Mouse (Mus musculus): ENCODE data around the gene Syt8. TPM values are rescaled to one million over a fixed set of nuclear protein-coding genes. Genes with fewer than 3 reads are reported as not detected.

Gene Syt8
- total RNA-seq, 2 experiments from 2014 or later: not detected

DNA sequence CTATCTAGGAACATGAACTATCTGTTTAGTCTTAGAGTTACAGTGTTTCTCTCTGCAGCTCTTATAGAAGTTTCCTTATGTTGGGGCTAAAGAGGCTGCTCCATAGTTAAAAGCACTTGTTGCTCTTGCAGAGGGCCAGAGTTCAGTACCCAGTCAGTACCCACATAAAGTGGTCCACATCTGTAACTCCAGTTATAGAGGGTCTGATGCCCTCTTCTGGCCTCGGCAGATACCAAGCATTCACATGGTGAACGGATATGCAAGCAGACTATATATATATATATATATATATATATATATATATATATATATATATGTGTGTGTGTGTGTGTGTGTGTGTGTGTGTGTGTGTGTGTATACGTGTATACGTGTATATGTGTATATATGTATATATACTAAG is 26.7 kb upstream of the Syt8 start:
- DNase-seq: no peak
- intact Hi-C loops (cut with DNase I): no loop called here

DNA sequence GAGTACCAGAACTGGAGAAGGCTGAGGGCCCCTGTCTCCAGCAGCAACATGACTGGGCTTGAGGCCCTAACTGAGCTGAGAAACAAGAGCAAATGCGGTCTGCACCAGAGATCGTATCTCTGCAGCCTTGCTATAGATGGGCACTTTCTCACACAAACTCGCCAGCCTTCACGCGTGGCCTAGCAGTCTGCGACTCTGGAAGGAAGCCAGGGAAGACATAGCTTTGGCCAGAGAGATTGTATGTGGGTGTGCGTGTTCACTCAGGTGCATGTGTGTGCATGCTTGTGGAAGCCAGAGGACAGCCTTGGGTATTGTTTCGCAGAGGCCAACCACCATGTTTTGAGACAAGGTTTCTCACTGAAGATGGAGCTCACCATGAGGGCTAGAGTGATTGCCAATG is 26.0 kb upstream of the Syt8 start:
- intact Hi-C loops (cut with DNase I): no loop called here
- no peak for DNase-seq

DNA sequence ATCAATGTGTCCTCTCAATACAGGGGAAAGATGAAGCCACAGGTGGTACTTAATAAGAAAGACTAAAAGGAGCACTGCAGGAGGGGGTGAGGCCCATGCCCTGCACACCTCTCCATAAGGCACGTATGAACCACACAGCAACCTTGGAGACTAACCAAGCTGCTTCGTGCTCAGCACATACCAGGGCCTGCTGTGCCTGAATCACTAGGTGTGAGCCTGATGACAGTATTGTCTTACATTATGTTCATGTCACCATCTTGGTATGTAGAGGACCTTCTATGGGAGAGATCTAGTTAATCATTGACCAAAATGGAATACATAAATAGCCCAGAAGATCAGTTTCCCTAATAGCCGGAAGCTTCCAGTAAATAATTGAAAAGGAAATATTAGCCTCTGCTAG is 25.0 kb upstream of the Syt8 start:
- intact Hi-C loops (cut with DNase I): no loop called here
- DNase-seq: no peak

DNA sequence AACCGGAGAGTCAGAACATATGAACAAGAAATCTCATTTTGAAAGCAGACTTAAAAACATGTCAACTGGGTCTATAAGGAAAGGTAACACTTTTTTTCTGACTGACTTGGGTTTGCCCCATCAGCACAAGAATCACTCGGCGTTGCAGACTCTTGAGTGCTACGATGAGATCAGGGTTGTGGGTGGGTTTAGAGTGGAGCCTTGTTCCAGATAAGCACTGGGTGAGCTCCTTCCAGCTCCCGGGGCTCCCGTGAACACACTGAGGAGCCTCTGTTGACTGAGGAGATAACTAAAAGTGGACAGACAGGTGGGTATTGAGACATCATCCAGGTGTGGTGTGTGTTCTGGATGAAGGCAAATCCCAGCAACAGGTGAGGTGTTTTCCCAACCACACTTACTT is 21.4 kb upstream of the Syt8 start:
- intact Hi-C loops (cut with DNase I): no loop called here
- no peak for DNase-seq

DNA sequence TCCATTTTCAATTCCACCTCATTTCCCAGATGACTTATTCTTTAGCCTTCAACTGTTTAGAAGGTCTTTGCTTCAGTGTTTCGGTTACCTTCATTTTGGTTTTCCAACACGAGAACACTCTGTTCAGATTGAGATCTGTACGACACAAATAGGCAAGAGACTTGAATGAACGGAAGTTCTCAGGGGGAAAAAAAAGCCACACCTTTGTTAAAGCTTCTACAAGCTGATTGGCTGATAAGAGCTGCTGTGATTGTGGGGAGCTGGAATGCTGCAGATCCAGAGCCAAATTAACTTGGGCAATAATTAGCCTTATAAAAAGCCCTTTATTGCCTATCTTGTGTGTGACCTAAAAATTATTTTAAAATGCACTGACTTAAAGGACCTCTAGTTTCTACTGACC is 19.3 kb upstream of the Syt8 start:
- DNase-seq: no peak
- intact Hi-C loops (cut with DNase I): no loop called here

DNA sequence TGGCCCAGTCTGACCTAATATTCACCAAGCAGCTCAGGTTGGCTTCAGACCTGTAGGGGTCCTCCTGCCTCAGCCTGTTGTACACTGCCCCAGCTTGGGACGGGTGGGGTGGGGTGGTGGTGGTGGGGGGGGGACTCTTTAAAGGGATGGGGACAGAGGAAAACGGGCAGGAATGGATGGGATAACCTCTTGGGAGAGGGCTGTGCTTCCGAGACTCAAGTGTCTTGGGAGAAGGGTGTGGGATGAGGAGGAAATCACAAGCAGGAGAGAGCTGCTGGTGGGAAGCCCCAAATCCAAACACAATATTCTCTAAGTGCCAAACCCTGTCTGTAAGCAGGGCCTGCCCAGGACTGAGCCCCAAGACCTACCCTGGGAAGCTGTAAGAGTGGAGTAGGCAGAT is 18.4 kb upstream of the Syt8 start:
- intact Hi-C loops (cut with DNase I): no loop called here
- no peak for DNase-seq

DNA sequence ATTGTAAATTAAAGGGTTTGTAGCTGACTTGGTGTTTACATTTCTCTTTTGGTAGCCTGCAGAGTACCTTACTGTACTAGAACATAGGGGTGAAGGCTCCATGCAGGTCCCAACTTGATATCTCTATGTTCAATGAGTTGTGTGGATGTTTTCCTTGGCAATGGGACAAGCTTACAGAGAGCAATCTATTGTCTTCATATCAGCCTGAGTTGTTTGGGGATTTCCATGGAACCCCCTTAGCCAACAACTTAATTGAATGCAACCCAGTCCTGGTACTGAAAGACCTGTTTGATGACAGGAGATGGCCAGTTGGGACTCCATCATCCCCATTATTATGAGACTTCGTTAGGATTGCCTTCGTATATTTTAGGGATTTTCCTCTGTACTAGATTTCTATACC is 16.6 kb upstream of the Syt8 start:
- intact Hi-C loops (cut with DNase I): loop anchor here (2.0 kb wide), 1 partner anchor 27 kb away; no protein-coding TSS in a partner anchor

DNA sequence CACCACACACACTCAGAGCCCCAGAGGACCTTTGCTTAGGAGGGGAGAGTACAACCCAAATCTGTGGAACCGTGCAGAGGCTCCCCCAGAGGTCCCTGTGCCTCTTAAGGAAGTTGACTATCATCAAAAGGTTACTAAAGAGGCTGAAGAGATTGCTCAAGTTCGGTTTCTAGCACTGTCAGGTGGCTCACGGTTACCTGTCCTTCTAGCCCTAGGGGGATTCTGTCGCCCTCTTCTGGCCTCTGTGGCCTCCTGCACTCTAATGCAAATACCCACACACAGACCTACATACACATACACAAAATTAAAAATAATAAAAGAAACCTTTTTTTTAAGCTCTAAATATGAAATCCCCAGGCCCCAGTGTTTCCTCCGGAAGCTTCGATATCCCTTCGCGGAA is 16.0 kb upstream of the Syt8 start:
- intact Hi-C loops (cut with DNase I): loop anchor here (2.0 kb wide), 1 partner anchor 28 kb away; no protein-coding TSS in a partner anchor
- no peak for DNase-seq

More for the DNA sequence above, 16.6 kb upstream of the Syt8 start:
- peak in 1 of 2 experiments; percentile 21 for DNase-seq

DNA sequence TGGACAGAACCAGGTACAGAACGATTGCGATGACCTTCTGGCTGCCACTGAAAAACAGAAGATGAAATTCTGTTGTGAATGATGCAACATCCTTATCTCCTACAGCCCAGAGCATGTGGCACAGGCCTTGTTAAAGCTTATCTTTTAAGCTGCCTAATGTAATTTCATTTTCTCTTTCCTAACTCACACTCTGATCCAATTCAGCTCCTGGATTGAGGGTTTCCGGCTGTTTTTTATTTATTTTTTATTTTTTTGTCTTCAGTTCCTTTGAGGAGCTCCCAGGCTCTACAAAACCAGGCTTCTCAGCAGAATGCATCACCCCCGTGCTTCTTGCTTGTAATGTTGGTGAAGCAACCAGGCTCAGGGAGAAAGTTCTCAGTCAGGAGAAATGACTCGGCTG is 14.8 kb upstream of the Syt8 start:
- peak in 1 of 2 experiments; percentile 24 for DNase-seq
- intact Hi-C loops (cut with DNase I): loop anchor here (2.0 kb wide), 1 partner anchor 29 kb away; no protein-coding TSS in a partner anchor

DNA sequence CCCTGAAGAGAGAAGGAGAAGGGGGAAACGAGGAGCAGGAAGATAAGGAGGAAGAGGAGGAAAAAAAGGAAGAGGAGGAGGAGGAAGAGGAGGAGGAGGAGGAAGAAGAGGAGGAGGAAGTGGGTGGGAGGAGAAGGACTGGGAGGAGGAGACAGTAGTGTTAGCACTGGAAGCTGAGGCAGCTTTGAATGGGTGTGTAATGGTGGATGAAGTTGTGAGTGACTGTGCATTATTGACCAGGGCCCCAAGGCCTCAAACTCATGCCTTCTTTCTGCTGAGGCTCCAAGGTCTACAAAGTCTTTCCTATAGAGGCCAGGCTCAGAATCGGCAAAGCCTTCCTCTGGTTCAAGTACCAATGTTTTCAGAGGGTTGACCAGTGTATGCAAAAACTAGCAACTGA is 12.8 kb upstream of the Syt8 start:
- intact Hi-C loops (cut with DNase I): no loop called here
- no peak for DNase-seq

DNA sequence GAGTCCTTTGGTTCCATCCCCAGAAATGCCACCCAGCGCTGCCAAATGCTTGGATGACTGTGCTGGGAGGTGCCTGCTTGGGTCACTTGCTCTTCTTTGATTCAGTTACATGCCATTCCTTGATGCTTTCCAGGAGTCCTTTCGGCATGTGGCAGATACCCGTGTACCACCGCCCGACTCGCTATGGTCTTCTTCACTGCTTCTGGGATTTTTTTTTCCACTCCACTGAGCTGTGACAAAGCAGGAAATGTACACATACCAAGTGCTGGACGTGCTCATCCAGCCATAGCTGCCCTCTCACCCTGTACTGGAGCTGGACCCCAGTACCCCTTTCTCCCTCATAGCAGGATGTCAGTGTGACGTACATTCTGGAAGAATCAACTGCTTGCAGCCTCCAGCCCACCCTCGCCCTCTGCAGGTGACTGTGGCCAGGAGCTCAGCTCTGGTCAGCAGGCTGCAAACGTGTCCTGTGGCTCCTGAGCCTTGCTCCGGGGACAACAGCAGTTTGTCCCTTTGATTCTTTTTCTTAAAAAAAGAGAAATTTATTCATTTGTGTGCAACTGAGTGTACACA is 8.9 kb upstream of the Syt8 start:
- intact Hi-C loops (cut with DNase I): loop anchor here (2.0 kb wide), 1 partner anchor 91 kb away; no protein-coding TSS in a partner anchor
- DNase-seq: peak; percentile 42 to 58

DNA sequence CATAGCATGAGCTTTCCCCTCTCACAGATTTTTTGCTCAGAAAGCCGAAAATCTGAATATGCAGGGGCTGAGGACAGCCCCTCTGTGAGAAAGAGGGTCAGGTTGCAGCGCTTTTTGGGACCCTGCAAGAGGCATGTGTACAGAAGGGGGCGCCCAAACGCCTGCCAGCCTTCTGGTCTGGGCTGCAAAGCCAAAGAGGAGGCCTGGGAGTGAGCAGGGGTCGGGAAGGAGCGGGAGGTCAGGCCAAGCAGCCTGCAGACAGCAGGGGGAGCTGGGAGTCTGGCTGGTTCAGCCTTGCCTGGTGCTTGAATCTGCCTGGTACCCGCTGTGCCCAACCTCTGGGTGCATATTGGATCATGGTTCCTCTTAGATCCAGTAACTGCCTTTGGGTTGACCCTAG is 6.4 kb upstream of the Syt8 start:
- peak; percentile 32 to 56 for DNase-seq
- intact Hi-C loops (cut with DNase I): no loop called here

DNA sequence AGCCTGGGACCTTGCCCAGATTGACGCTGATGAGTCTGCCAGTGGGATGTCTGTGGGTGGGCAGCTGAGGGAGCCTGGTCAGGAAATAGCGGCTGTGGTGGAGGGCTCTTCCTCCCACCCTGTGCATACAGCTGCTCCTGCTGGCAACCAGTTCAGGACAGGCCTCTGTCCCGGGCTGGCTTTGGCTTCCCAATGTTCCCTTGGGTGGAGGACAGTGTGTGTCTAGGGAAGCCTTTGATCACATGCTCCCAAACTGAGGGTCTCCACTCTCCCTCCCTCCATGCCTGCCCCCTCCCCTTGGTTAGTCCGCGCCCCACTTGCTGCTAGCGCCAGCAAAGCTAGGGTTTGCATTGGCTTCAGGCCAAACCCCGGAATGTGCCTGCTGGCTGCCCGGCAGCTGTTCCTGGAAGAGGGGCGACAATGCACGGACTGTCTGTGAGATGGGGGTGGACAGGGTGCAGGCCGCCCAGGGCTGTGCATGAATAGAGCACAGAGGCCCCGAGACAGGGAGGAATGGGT is 4.4 kb upstream of the Syt8 start:
- intact Hi-C loops (cut with DNase I): no loop called here
- DNase-seq: peak; percentile 61 to 63

DNA sequence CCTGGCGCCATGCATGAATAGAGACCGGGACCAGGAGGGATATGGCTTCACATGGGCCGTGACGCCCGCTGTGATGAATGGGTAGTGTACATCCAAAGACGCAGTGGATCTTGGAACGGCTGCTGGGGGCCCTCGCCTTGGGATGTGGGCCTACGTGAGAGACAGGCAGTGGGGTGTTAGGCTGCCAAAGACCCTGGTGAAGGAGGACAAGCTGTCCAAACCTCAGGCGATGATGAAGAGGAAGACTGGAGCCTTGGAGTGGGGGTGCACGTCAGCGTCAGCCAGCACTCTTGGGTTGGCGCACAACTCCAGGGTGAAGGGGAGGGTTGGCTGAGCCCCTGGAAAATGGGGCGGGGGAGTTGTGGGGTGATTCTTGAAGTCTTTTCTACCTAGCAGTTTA is 3.5 kb upstream of the Syt8 start:
- no peak for DNase-seq
- intact Hi-C loops (cut with DNase I): no loop called here

DNA sequence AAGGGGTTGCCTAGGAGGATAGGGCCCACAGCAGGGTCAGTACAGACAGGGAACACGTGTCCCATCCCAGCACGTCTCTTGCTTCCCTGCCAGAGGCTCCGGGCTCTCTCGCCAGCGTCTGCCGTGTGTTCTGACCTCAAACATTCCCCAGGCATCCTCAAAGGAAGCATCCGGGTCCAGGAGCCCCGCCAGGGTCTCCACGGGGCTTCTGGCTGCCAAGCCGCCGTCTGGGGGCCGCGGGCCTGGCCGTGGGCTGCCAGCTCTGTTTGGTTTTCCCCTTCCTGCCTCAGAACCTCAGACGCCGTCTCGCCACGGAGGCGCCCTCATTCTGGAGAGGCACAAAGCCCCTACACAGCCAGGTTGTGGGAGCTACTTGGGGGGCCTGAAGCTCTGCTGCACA is 1.0 kb upstream of the Syt8 start:
- DNase-seq: no peak
- intact Hi-C loops (cut with DNase I): loop anchor here (1.0 to 2.0 kb wide), 3 partner anchors 16 to 239 kb away; no protein-coding TSS in a partner anchor

DNA sequence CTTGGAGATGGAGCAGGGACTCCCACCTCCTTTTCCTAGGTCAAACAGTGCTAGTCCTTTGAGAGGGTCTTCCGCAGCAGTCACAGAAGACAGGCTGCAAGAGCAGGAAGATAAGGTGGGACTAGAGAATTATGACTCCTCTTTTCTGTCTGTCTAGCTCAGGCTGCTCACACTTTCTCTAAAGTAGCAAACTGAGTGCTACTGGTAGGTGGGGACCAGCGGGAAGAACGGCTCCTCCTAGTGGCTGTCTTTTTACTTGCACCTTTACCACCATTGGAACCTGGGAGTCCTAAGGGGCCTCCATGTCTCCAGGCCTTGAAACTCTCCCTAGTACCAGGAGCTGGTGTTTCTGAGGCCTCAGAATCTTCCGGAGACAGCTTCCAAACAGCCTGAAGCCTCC is 874 bp downstream of the Syt8 start:
- peak; percentile 80 to 86 for DNase-seq
- intact Hi-C loops (cut with DNase I): loop anchor here (1.0 to 2.0 kb wide), 3 partner anchors 101 to 237 kb away; no protein-coding TSS in a partner anchor

DNA sequence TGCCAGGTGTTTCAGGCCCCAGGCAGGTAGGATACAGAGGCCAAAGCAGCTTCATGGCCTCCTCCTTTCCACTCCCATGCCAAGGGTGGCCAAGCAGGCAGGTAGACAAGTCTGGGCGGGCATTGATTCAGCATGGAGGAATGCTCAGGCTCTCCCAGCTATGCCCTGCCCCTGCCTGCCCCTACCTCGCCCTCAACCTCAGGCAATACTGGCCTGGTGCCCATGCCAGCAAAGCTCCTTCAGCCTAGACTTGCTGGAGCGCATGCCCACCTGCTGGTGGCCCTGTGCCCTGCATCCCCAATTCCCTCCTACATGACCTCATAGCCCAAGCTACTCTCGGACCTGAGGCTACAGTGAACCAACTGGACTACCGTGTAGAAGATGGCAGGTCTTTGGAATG is 2.7 kb downstream of the Syt8 start:
- intact Hi-C loops (cut with DNase I): no loop called here
- DNase-seq: no peak

DNA sequence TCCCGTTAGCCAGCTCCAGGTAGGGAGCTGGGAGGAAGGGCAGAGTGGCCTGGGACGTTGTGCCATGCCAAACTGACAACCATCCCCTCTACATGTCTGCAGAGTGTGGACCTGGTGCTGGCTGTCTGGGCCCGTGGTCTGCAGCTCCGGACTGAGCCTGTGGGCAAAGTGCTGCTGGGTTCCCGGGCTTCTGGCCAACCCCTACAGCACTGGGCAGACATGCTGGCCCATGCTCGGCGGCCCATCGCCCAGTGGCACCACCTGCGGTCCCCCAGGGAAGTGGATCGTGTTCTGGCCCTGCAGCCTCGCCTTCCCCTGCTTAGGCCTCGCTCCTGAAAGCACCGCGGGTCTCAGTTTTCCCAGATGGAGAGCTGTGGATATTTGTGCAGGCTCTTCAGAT is 5.3 kb downstream of the Syt8 start:
- DNase-seq: no peak
- intact Hi-C loops (cut with DNase I): loop anchor here (1.0 to 2.0 kb wide), 3 partner anchors 57 to 235 kb away; no protein-coding TSS in a partner anchor

DNA sequence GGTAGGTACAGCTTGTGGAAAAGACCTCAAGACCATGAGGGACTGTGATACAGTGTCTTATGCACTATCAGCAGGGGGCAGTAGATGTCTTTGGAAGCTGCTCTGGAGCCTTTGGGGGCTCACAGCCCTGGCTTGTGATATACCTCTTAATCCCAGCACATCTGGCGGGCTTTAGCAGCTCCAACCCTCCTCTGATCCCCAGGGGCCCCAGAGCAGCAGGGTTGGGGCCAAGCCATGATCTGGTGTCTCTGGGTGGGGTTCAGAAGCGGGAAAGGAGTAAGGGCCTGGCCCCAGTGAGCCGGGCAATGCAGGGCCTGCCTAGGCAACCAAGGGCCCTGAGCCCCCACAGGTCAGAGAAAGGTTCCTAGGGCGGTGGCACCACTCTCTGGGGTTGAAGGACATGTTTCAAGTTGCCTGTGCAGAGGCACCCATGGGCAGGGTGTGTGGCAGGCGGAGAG is 6.0 kb downstream of the Syt8 start:
- DNase-seq: peak; percentile 84 to 86
- intact Hi-C loops (cut with DNase I): loop anchor here (1.0 to 2.0 kb wide), 3 partner anchors 57 to 234 kb away; no protein-coding TSS in a partner anchor

DNA sequence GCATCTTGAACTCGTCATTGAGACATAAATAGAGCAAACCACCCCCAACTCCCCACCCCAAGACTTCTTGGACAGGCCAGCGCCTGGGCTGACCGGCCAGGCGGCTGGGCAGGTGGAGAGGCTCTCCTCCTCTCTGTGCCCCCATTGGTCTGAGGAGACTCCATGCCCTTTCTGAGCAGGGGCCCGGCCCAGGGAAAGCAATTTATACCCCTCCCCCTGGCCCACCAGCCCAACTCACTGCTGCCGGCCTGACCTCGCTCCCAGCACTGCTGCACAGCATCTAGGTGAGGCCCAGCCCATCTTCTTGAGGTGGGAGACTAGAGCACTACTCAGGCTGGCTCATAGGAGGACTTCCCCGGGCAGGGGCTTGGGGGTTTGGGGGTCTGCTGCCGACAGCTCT is 6.9 kb downstream of the Syt8 start, which contains the start of gene Tnni2:
Tnni2 (plus strand) TSS at position 224 of the 400 bp plus-strand sequence.
- no peak for DNase-seq
- intact Hi-C loops (cut with DNase I): loop anchor here (2.0 kb wide), 1 partner anchor 233 kb away; no protein-coding TSS in a partner anchor

DNA sequence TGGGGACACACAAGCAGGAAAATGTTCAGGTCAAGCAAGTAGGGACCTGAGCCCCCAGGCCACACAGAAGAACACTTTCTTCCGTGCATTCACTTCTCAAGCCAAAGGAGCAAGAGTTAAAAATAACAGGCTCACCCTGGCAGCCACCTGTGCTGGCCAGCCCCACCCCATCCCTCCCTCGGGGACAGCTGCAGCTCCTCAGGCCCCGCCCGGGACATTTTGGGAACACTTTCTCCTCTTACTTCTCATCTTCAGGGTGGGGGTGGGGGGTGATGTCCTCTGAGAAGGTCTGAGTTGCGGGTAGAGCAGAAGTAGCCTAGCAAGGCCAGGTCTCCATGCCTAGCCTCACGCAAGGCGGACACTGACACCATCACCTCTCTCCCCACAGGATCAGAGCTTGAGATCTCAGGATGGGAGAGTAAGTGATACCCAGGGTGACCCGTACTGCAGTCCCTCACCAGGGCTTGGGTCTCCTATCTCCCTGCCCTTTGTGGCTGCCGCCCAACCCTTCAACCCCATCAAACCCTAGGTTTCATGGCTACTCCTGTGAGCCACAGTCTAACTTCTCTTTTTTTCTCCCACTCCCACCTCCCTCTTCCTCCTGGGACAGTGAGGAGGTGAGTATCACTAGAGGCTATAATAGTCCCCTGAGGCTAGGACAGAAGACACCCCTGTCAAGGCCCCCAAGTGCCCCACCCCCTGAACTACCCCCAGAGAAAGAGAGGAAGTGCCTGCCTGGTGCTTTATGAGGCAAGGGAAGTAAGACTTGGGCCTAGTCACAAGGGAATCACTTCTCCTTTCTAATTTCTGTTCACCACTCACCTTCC is 7.6 kb downstream of the Syt8 start:
- intact Hi-C loops (cut with DNase I): no loop called here
- no peak for DNase-seq
